Mouse (Mus musculus): Measurements from ENCODE around the gene Zfp933.
A peak's percentile ranks its signal among the peaks of the same experiment; 100 is the strongest.
"Not testable (repeated sequence)": the region's sequence is repeated elsewhere in the genome, so short reads cannot be mapped to it uniquely, and the experiment has no call there.

The Zfp933 gene

DNA sequence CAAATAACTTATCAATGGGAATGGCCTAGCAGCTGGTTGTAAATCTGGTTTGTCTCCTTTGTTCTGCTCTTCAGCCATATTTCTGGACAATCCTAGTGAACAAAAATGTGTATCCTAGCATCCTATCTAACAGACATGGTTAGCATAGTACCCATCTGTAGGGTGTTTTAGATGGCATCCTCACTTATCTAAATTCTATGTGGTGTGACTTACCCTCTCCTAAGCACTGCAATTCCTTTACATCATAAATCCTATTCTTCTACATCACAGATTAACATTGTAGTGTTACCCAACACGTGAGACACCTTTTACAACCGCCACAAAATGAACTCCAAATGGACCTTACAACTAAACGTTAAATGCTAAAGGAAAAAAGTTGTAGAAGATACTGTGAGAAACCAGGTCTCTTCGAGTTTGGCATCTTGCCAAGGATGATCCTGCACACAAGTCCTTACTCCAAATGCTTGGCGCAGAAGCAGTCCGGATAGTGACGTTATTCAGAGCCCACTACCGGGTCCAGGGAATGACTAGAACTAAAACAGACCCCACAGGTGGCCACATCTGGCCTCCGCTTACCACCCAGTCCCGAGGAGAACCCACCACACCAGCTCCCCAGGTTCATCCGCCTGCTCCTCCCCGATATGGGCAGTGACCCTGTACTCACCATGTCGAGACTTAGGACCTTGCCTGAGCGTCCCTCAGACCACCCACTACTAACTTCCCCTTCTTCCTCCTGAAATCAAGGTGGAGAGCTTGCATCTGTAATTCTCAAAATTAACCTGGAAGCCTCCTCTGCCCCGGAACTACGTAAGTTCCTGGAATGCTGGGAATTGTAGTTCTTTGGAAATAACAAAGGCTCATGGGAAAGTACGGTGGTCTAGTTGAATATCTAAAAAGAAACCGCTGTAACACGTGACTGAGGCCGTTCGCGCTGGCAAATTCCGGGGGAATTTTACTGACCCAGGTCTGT lies at the start of gene Zfp933:
Zfp933 (minus strand) TSS at position 753 of the 970 bp plus-strand sequence.
- DNase-seq, result peak; percentile 41 to 49

DNA sequence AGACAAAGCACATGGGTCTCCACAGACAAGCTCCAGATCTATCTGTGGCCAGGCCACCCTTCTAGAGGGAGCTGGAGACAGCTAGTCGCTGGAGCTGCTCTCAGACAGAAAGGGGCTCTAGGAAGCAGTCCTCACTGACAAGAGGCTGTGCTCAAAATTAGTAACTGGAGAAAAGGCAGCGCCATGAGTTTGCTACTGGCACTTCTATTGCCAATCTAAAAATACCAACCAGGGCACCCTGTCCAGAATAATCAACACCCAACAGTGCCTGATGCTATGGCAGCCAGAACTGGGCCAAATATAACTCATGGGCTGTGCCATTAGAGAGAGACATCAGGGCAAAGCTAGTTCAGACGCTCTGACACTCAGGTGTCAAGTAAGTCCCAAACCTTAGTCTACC lies 49.2 kb upstream of the Zfp933 start:
- DNase-seq, result no peak

DNA sequence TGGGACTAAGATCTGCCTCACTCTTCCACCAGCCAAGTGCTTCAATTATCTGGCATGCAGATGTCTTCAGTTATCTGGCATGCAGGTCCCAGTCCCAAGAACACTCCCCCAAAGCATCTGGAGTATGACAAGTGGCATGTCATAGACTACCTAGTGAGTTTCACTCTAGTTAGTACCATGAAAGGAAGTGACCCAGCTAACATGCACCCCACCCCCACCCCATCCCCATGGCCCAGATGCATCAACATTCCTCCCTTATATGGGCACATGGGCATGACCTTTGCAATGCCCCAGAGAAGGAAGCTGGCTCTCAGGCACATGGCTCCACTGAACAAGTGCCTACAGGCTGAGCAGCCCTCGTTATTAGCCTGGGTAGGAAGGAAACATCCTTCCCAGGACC lies 48.2 kb upstream of the Zfp933 start:
- DNase-seq, result no peak

DNA sequence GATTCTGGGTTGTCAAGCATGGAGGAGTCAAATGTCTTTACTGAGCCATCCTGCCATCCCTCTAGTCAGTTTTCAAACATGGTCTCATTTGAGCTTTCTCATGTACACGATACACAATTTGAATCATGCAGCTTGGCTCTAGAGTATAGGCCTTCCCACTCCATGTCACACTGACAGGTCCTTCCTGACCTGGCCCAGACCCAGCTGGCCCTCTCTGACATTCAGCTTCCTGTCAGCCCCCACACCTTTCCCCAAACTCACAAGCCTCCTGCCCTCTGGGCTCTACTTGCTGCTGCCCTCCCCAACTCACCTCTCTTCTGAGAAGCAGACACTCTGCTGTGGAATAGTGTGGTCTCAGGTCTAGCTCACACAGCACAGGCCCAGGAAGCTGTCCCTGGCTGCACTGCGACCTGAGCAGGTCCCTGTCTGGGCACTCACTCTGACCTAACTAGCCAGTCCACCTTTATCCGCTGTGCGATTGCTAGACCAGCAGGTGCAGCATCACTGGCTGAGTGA lies 47.7 kb upstream of the Zfp933 start:
- no peak for DNase-seq

DNA sequence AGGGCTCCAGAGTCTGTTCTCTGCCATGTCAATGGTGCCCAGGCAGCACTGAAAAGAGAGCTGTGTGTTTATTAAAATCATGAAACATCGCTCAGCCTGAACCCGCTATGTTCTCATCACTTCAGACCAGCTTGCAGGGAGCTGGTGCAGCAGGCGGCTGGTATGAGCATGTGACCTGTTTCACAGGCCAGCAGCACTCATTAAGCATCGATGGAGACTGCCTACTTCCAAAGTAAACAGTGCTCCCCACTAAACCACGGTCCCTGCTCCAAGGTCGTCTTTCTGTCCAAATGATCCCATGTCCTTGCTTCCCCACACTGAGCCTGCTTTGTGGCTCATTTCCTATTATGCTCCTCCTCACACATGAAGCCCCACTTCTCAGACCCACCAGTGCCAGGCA lies 42.2 kb upstream of the Zfp933 start:
- DNase-seq, result no peak

DNA sequence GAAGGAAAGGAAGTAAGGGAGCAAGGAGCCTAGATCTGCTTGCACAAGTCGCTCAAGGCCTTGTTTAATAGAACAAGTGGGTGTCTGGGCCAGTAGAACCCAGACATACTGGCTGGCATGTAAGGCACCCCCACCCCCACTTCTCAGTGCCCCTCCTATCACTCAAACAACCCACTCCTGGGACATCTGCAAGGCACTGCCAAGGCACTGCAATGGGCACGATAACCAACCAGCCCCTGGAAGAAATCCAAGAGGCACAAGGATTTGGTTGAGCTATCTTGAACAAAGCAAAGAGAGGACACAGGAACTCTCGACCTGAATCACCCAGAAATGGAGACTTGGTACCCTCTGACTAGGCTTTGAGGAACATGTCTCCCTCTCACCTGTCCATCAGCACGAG lies 40.1 kb upstream of the Zfp933 start:
- DNase-seq, result no peak

DNA sequence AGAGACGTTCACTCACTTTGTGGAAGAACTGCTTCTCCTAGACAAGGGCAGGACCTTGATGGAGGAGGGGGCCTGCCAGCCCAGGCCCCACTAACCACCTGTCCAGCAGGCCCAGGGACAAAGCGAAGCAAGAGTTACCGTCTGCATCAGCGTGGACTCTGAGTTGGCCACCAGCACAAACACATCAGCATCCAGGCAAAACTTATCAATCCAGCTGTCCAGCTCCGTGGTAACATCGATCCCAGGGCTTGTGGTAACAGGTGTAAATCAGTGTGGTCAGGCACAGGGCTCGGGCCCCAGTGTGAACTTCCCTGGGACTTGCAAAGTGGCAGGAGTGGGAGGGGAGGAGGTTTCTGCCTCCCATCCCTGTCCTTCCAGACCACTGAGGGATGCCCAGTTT lies 39.1 kb upstream of the Zfp933 start:
- DNase-seq, result no peak

DNA sequence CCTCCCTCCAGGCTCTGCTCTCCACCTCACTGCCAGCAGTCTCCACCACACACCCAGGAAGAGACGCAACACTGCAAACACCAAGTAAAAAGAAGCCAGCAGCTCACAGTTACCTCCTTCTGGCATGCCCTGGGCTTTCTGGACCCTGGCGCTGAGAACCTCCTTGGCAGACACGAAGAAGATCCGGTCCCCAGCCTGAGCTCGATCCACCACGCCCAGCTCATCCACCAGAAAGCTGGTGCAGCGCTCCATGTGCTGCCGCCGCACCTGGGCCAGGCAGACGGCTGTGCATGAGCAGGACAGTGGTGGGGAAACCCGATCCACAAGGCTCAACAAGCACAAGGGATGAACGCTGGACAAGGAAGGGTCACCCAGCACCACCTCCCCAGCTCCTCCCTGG lies 38.0 kb upstream of the Zfp933 start:
- no peak for DNase-seq

DNA sequence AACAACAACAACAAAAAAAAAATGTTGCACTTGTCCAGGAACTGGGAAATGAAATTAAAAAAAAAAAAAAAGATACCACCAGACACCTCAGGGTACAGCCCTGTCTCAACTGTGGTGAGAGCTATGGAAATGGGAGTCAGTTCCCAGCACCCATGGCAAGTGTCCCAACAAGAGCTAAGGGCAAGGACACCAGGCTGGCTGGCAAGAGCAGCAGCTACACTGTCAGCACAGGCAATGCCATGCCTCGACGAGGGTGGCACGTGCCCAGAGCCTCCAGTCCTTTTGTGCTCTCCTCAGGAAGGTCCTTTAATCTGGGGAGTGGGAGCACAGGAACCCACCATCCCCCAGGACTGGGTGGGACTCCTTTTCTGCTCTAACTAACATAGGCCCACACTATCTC lies 36.0 kb upstream of the Zfp933 start:
- no peak for DNase-seq

DNA sequence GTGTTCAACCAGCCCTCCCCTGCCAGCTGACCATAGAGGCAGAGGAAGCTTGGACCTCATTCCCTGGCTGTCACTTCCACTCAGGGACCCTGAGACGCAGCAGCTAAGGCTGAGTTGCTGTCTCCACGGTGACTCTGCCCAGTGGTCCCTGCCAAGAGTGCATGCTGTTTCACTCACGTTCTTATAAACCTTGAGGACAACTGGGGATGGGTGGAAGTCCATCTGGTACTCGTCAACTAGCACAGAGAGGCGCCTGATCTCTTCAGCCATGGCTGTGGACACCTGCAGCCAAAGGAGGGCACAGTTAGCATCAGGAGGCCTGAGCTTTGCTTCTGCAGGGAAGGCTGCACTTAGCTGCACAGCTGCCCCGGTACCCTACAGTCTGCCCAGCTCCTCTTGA lies 34.9 kb upstream of the Zfp933 start:
- DNase-seq, result no peak

DNA sequence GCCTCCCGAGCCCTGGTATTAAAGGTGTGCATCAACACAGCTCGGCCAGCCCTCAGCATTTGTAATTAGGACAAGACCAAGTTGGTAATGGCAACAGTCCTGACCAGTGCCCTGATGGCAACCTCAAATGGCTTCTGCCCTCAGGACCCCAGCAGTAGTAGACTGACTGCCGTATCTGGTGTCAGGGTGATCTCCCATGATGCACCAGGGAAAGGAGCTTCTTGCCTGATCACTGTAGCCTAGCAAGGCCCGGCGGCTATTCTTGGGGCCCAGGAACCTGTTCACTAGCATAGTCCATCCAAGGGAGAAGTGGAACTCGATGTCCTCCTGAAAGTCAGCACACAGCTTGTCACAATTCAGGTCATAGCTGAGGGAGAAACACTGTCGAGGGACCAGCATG lies 33.6 kb upstream of the Zfp933 start:
- no peak for DNase-seq

DNA sequence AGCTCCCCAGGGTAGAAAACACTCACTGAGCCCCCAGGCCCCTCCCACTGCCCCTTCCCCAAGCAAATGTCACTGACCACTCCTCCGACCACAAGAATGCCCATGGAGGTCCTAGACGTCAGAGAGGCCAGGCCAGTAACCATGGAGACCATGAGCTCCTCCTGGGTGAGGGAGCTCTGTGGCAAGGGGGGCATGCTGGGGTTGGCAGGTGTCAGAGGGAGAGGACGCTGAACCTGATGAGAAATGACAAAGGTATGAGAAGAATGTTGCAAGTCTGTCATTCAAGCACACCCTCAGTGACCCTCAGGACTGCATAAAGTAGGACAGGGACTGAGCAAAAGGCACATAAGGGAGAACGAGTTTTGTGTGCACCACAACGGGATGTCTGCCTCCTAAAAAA lies 31.7 kb upstream of the Zfp933 start:
- DNase-seq, result no peak

DNA sequence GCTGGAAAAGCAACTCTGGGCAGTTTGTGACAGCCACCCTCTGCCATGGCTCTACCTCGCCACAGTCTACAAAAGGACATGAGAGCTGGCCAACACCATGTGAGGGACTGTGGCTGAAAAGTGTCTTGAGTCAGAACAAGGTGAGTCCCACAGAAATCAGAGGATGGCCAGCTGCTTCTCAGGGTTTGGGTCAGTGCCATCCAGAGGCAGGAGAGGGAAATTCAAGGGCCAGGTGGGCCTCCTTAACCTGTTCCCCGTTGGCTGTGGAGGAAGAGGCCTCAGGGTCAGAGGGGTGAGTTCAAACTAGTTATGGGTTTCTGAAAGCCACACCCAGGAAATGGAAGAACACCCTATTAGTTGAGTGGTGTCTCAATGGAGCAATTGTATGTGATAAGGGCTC lies 31.3 kb upstream of the Zfp933 start:
- no peak for DNase-seq

DNA sequence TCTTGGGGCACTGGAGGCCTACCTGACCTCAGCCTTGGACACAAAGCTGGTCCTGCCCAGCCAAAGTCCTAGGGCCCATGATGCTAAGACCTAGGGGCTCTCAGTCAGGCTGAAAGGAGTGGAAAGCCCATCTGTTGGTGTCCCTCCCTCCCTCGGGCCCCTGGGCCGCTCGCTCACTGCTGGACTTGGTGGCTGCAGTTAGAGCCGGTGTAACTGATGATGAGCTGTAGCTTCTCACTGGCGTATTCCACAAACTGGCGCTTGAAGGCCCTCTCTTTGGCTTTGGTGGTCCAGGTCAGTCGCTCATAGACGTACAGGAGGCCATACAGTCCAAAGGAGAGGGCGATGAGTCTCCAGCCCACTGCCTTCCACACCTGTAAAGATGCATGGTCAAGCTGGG lies 30.4 kb upstream of the Zfp933 start:
- no peak for DNase-seq

DNA sequence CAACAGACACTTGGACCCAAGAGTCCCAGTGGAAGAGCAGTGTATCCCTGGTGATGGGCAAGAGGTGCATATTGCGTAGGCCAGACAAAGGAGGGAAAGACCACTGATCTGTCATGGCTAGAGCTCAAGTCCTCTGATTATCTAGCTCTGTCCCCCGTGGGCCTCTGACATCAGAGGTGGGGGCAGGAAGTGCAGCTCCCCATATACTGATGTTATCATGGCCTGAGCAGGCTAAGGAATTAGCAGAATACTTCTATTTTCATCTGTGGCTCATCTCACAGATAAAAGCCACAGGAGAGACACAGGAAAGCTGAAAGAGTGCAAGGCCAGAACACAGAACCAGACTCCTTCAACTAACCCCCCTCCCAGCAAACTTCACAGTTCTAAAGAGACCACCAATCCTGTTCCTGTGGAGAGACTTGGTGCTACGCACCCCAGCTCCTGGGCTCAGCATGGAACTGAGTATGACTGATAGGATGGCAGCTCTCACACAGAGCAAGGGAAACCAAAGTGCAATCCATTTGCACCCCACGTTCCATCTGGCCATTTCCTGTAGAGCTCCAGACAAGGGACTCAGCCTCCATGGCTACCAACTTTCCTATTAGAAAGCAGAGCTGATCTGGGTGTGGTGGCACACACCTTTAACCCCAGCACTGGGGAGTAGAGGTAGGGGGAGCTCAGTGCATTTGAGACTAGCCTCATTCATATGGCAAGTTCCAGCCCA lies 27.8 kb upstream of the Zfp933 start:
- DNase-seq, result no peak

DNA sequence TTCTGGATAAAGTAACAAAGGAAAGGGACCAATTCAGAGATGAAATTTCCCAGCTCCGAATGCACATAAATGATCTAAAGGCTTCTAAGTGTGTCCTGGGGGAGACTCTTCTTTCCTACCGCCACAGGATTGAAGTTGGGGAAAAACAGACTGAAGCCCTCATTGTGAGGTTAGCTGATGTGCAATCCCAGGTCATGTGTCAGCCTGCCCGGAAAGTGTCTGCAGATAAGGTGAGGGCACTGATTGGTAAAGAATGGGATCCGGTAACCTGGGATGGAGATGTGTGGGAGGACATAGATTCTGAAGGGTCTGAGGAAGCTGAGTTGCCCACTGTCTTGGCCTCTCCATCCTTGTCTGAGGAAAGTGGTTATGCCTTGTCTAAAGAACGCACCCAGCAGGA lies 21.1 kb upstream of the Zfp933 start:
- DNase-seq, result no peak

DNA sequence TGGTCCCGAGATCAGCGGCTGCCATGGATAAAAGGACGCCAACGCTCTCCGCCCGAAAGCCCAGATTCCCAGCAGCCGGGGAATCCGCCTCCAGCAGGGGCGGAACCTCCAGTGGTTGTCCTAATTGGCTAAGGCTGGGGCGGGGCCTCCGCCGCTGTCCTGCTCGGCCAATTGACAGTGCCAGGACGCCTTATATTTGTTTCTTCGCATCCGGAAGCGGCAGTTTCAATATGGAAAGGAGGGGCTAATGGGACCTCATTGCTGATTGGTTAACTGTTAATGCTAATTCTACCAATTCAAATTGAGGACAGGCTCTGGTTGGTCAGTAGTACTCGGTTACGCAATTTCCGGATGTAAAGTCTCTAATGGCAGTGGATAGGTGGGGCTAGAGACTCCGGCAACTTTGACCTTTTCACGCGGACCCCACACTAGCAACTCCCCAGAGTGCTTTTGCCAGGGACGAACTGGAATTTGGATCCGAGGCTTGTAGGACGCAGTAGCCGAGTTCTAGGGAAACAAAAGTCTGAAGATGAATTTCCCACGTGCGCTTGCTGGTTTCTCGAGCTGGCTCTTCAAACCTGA lies 20.4 kb upstream of the Zfp933 start, which contains the start of the genes Miip and Fv1:
Miip (minus strand) TSS at position 367 of the 582 bp plus-strand sequence.
Fv1 (plus strand) TSS at position 530 of the 582 bp plus-strand sequence.
- peak; percentile 84 to 87 for DNase-seq

DNA sequence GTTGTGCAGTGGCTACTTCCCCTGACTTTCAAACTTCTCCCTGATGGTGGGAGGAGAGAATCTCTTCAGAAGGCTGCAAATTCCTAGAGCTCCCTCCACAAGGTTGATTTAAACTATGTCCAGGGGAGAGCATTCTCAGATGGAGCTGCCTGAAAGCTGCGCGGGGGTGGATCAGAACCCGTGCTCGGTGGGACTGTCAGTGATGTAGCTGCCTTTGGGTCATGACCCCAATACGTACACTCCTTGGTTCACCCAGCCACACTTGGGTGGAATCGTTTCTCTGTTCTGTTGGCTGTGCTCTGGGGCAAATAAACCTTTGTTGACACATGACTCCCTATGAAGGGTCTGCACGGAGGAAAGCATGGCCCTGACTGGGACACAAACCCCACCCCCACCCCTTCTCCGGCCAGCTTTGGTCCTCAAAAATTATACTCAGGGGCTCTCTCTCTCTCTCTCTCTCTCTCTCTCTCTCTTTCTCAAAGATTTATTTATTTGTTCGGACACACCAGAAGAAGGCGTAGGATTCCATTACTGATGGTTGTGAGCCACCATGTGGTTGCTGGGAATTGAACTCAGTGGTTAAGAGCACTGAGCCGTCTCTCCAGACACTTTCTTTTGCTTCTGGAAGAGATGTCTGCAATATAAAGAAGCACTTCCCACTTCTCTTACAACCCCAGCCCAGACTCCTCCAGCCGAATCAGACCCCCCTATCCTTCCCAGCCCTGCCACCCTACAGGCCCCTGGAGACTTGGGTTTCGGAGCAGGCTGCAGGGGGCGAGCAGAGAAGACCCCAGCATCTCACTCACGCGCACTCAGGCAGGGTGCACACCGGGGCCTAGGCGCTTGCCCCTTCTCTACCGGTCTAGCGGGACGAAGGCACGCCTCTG lies 19.6 kb upstream of the Zfp933 start:
- DNase-seq, result no peak

DNA sequence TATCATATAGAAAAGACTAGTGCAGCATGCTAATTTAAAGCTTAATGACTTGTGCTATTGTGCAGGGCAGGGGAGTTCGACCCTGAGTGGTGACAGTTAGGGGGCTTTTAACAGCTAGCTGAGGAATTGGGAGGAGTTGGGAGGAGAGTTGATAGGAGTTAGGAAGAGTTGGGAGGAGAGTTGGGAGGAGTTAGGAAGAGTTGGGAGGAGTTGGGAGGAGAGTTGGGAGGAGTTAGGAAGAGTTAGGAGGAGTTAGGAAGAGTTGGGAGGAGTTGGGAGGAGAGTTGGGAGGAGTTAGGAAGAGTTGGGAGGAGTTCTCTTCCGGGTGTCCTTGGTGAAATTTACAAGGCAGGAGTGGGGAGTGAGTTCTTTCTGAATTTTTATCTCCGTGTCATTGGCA lies 18.6 kb upstream of the Zfp933 start:
- DNase-seq, result not testable (repeated sequence)

DNA sequence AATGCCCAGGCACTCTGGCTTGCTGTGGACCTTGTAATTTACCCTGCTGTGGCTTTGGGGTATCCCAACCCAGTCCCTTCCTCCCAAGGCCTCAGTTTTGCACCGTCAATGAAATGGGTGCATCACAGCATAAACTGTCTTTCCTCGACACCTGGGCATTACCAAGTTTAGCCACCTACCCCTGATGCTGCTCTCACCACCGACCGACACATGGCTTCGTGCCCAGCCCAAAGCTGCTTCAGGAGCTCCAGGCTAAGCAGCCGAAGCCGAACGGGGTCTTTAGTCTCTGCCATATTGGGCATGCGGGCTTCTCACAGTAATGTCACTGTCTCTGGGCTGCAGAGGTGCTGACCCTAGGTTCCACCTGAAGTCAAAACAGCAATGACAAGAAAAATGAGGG lies 17.9 kb upstream of the Zfp933 start:
- no peak for DNase-seq

DNA sequence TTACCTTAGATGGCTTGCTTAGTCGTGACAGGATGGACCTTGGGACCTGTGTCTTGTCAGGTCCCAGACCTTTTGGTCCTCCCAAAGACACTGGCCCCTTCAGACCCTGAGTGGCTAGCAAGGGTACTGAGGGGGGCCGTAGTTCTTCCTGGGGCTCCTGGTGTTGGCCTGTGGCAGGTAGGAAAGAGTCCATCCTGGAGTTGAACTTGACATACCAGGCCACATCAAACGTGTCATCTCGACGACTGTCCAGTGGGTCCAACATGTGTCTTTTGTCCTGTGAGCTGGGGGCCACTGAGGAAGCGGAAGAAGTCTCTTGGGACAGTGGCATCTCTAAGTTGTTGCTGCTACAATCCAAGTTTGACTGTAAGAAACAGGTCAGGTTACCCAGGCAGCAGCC lies 17.5 kb upstream of the Zfp933 start:
- DNase-seq, result no peak

DNA sequence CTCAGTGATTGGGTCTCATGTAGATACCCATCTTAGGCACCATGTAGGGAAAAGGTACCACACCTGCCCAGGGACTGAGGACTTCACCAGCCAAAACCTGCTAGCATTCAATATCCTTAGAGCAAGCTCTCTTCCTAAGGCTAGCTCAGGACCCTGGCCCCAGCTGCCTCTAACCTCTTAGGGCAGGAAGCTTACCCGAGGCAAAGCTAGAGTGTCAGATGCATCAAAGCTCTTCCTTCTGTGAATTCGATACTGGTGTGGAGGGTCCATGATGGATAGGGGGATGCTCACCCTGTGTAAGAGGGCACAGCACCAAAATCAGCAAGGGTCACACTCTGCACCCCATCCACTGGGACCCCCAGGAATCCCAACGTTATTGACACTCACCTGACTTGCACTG lies 13.9 kb upstream of the Zfp933 start:
- DNase-seq, result no peak

Data from spleen, adult 18-20 months (tissue).